Mouse (Mus musculus) urinary bladder, postnatal 36 days (tissue): ENCODE measurements around the gene Tspear.
"Not testable (repeated sequence)": the region's sequence is repeated elsewhere in the genome, so short reads cannot be mapped to it uniquely, and the experiment has no call there.

Source experiments
- DNase-seq, 2 experiments: peaks; one replicate each; pipeline ENCODE4 v3.0.0; 2022; ENCODE audit warnings: low spot score in 2 of 2, mixed read lengths in 1 of 2

Gene Tspear

DNA sequence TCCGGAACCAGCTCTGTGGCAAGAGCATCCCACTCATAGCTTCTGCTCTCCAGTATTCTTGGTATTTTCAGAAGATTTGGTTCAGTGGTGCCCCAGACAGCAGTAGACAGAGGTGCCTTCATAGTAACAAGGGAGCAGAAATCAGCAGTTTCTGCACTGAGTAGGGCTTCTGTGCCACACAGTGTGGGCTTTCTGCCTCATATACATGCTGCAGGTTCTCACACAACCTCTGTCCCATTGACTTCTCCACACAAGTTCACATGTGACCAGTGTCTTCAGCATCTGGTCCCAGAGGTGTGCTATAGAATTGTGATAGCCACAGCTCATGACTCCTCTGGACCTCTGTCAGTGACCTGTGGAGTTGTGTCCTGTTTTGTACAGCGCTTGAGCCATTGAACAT, 102.3 kb downstream of the Tspear start:
- no peak for DNase-seq

DNA sequence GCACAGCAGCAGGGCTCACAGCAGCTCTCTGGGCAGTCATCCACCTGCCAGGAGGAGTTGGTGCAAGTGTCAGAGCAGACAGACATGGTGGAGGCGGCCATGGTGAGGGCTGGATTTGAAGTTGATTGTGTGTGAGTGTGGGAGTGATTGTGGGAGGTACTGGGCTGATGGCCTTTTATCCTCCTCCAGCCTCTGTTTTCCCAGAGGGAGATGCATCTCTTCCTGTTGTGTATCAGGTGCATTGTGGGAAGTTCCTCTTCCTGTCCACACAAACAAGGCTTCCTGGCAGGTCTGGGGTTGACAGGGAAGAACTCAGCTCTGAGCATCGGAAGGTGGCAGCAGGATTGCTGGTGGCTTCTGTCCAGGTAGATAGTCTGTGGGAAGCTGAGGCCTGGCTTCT, 108.6 kb downstream of the Tspear start, which contains the start of gene Gm9639:
TSS of gene Gm9639 (minus strand) at position 101 of the 400 bp plus-strand sequence.
- DNase-seq, result no peak

DNA sequence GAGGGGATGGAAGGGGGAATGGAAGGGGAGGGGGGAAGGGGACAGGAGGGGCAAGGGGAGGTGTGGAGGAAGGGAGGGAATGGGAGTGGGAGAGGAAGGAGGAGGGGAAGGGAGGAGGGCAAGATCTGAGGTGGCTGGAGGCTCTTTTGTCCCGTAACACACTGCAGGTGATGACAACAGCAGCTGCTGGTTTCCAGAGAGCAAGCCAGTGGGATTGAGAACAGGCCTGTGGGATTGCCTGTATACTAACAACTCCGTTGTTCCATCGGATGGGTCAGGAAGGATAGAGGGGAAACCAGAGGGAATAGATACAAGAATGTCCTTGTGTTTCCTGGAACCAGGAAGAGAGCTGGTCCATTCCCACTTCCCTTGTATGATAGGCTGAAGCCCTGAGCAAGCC, 111.3 kb downstream of the Tspear start:
- DNase-seq, result no peak

DNA sequence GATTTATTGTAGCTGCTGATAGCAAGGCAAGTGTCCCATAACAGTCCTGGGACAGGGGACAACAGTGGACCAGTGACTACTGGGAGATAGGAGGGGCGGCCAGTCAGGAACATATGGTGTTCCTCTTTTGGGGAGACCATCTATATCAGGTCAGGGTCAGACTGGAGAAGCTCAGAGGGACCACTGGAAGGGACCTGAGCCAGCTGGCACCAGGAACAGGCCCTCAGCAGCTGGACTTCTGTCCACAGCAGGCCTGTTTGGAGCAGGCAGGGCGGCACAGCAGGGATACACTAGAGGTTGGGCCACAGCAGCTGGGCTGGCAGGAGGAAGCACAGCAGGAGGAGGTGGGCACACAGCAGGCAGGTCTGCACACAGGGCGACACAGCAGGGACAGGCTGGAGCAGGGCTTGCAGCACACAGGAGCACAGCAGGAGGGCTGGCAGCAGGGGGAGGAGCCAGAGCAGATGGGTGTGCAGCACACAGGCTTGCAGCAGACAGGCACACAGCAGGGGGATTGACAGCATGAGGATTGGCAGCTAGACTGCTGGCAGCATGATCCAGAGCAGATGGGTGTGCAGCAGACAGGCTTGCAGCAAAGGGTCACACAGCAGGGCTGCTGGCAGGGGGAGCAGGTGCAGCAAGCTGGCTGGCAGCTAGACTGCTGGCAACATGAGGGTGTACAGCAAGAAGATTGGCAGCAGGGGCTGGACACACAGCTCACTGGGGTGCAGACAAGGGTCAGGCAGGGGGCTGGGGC, 112.0 kb downstream of the Tspear start:
- not testable (repeated sequence) for DNase-seq

DNA sequence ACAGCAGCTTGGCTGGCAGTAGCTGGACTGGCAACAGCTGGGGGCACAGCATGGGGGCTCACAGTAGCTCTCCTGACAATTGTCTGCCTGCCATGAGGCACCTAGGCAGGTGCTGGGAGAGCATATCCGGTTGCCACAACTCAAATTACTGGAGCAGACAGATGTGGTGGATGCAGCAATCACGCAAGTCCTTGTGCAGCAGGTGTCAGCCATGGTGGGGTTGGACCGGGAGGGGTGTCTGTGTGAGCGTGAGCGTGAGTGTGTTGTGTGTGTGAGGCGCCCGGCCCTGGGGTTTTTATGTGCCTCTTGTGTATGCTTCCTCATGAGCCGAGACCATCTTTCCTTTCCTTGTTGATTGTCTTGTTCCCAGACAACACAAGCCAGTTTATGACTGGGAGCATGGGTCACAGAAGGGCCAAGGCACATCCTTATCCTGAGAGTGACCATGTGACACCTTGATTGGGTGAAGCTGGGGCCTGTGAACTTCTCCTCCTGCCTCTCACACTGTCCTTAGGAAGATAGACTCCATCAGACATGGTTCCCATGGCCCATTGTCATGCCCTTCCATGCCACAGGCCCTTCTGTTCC, 112.6 kb downstream of the Tspear start, which contains the start of gene Gm19668:
TSS of gene Gm19668 (minus strand) at position 213 of the 588 bp plus-strand sequence.
- DNase-seq, result no peak

DNA sequence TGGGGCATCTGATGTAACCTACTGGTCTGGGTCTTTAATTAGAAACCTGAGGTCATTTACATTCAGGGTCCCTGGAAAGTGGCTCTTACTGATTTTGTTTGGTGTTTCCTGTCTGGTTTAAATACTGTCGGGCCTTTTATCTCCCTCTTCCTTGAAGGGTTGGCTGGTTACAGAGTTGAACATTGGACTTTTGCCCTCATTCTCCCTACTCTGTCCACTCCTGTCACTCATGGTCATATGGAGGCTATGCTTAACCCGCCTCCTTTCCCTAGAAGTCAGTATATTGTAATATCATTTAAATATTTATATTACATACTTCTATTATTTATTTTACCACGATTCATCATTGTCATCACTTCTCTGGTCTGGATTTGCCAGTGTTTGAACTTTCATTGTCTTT, 117.7 kb downstream of the Tspear start:
- no peak for DNase-seq

DNA sequence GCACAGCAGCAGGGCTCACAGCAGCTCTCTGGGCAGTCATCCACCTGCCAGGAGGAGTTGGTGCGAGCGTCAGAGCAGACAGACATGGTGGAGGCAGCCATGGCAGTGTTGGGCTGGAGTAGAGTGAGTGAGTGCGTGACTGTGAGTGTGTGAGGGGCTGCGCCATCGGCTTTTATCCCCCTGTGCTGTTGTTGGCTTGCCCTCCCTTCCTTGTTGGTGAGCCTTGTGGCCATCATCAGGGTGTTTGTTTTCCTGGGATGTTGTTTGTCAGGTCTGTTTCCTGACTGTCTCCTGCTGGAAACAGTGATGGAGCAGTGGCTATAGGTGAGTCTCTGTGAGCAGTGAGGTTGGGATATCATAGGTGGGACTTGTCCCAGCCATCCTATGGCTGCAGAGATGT, 125.4 kb downstream of the Tspear start, which contains the start of gene Gm9507:
TSS of gene Gm9507 (minus strand) at position 101 of the 400 bp plus-strand sequence.
- no peak for DNase-seq

DNA sequence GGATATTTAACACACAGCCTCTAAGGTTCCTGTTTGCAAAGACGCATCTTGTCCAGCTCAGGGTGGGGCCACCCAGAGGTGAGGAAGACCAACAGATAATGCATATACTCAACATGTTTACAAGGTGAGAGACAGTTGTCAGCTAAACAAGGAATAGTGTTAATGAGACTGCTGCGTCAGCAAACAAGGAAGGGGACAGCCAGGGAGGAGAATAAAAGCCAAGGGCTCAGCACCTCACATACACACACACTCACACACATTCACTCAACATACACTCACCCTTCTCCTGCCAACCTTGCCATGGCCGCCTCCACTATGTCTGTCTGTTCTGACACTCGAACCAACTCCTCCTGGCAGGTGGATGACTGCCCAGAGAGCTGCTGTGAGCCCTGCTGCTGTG, 128.0 kb downstream of the Tspear start, which contains the start of gene Gm2696:
TSS of gene Gm2696 (plus strand) at position 301 of the 400 bp plus-strand sequence.
- no peak for DNase-seq

DNA sequence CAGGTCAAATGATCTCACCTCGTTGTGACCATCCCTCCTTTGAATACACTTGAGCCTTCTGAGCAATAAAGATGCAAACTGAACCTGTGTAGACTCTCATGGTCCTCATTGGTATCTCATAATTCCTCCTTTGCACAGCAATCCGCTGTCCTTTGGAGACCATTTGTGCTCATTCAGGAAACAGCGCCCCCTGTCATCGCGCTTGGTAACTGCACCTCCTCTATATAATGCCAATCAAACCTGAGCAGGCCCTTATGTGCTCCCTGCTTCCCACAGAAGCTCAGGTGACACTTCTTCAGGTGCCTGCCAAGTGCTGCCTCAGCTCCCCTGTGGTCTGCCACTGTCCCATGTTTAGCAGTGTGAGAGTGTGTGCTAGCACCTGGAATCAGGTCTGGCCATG, 129.1 kb downstream of the Tspear start:
- DNase-seq, result no peak

DNA sequence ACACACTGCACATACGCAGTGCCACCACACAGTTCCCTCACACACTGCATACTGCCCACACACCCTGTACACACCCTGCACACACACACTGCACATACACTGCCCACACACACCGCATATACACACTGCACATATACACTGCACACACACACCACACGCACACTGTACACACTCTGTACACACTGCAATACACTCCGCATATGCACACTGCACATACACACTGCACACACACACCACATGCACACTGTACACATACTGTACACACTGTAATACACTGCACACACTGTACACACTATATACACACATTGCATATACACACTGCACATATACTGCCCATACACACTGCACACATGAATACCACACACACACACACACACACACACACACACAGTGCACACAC, 132.2 kb downstream of the Tspear start:
- no peak for DNase-seq

DNA sequence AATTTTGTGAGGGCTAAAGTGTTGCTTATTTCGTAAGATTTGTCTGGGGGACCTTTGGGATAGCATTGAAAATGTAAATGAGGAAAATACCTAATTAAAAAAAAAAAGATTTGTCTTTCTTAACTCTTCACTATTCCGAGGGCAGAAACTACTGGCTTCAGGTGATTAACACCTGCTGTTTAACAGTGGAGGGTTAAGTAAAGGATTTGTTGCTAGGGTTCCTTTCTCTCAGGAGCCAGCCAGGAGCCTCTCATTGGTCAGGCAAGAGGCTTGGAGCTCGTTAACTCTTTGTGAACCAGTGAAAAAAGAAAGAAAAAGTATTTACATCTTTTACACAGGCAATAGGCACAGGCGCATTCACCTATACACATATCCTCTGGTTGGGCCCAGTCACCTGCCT, 132.8 kb downstream of the Tspear start:
- no peak for DNase-seq

DNA sequence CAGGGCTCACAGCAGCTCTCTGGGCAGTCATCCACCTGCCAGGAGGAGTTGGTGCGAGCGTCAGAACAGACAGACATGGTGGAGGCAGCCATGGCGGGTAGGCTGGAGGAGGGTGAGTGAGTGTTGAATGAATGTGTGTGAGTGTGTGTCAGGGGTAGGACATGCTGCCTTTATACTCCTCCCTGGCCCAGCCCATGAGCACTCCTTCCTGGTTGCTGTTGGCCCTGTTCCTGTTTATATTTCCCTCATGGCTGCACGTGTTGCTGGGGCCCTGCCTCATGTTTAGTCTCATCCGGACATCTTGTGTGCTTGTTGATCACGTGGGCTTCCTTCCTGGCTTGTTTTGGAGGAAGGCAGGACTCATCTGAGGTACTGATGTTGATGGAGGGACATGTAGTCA, 140.6 kb downstream of the Tspear start, which contains the start of gene Krtap10-4:
TSS of gene Krtap10-4 (minus strand) at position 145 of the 400 bp plus-strand sequence.
- no peak for DNase-seq

DNA sequence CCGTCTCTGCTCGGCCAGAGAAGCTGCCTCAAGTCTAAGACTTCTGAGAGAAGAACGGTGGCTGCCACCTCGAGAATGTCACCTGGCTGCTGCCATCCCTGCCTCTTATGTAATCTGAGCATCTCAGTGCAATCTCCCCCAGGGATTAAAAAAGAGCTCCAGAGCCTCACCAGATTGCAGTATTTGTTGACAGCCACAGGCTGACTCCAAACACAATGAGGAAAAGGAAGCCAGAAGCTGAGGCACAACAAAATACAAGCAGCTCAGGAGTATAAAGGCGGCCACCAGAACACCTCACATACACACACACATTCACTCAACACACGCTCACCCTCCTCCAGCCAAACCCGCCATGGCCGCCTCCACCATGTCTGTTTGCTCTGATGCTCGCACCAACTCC, 149.3 kb downstream of the Tspear start, which contains the start of gene Krtap10-10:
TSS of gene Krtap10-10 (plus strand) at position 301 of the 400 bp plus-strand sequence.
- no peak for DNase-seq

DNA sequence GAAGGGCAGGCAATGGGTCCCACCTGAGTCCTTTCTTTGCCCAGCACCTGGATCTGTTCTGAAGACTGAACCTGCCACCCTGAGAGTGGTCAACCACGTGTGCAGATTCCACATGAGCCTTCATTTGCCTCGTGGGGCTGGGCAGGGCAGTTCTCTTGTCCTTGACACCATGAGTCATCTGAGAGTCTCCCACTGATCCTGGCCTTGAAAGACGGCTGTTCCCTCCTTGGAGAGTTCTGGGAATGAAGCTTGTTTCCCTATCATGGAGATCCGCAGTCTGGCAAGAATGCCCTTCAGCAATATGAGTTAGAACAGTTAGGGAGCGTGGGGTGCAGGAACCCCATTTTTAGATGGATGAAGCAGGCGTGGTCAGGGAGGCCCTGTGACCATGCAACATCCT, 152.6 kb downstream of the Tspear start:
- no peak for DNase-seq

DNA sequence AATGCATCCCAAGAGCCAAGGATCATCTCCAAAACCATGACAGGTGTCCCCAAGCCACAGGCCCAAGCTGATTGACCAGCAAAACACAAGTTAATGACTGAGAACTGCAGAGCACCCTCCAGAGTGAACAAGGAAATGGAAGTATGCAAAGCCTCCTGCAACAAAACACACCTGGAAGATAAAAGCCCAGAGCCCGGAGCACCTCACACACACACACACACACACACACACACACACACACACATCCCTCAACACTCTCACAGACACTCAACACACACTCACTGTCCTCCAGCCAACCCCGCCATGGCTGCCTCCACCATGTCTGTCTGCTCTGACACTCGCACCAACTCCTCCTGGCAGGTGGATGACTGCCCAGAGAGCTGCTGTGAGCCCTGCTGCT, 160.1 kb downstream of the Tspear start, which contains the start of gene Gm36176:
TSS of gene Gm36176 (plus strand) at position 301 of the 400 bp plus-strand sequence.
- DNase-seq, result no peak

DNA sequence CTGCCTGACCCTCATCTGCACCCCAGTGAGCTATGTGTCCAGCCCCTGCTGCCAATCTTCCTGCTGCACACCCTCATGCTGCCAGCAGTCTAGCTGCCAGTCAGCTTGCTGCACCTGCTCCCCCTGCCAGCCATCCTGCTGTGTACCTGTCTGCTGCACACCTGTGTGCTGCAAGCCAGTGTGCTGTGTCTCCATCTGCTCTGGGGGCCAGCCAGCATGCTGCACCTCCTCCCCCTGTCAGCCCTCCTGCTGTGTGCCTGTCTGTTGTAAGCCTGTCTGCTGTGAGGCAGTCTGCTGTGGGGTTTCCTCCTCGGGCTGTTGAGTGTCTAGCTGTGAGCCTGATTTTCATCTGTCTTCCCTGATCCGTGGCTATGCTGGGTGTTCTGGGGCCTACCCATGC, 160.6 kb downstream of the Tspear start:
- no peak for DNase-seq

DNA sequence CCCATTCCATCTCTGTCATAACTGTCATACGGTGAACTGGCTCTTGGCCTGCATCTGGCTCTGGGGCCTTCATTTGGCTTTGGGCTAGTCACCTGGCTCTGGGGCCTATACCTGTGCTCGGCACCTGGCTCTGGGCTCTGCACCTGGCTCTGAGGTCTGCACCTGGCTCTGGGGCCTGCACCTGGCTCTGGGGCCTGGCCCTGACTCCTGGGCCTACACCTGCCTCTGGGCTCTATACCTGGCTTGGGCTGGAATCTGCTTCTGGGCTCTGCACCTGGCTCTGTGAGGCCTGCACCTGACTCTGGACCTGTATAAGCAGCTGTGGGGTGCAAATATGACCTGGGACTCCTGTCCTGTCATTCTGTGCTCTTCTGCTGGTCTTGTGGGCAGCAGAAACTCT, 161.2 kb downstream of the Tspear start:
- DNase-seq, result no peak

DNA sequence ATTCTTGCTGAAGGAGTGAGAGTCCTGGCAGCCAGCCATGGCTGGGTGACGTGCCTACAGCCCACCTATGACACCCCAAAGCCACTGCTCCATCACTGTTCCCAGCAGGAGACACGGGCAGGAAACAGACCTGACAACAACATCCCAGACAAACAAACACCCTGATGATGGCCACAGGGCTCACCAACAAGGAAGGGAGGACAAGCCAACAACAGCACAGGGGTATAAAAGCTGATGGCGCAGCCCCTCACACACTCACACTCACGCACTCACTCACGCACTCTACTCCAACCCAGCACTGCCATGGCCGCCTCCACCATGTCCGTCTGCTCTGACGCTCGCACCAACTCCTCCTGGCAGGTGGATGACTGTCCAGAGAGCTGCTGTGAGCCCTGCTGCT, 166.2 kb downstream of the Tspear start, which contains the start of gene Gm10318:
TSS of gene Gm10318 (plus strand) at position 301 of the 400 bp plus-strand sequence.
- DNase-seq, result no peak

DNA sequence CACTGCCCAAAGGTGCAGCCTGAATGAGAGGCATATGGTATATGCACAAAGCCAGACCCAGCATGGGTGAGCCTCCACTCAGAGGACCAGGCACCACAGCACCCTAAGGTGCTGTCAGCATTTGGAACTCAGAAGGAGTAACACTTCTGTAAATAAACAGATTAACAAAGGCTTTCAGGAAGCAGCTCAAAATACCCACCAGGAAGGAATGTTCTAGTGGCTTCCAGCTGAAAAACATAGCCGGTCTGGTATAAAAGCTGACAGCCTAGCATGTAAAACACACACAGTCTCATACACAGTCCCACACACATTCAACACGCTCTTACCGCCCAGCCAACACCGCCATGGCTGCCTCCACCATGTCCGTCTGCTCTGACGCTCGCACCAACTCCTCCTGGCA, 175.3 kb downstream of the Tspear start, which contains the start of gene Gm3285:
TSS of gene Gm3285 (plus strand) at position 301 of the 400 bp plus-strand sequence.
- DNase-seq, result no peak

DNA sequence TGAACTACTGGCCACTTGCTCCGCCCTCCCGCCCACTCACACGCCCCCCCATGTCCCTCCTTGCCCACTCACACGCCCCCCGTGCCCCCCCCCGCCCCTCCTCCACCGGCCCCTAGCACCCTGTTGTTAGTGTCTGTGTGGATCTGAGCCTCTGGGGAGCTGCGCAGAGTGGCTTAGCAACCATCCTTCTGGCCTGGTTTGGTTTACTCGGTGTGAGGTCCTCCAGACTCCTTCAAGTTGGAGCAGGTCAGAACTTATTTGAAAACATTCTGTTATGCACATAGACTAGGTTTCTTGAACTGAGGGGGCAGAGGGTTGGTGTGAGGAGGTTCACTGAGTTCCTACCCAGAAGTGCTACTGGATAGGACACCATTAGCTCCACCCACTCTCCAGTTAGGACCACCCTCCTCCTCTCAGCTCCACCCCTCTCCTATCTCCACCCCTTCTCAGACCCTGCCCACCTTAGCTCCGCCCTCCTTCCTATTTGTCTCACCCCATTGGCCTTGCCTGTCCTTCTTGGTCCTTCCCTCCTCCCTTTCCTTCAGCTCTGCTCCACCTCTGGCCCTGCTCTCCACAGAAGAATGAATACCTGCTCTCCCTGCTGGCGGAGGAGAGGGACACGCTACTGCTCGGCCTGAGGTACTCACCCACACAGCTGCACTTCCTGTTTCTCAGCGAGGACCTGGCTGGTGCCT, 177.8 kb downstream of the Tspear start:
- peak; percentile 75 to 80 for DNase-seq

DNA sequence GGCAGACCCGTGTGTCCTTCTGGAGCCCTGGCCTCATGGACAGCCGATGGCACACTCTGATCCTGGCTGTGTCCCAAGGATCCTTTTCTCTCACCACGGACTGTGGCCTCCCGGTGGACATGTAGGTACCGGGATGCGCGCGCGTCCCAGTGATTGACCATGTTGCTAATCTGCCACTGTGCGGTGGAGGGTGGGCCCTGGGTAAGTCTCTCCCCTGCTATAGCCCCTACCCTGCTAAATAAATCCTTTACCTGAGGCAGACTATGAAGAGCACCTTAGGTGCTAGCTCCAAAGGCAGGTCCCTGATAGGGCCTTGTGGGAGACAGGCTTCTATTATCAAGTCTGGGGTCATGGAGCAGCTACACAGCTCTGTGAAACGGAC, 178.4 kb downstream of the Tspear start:
- no peak for DNase-seq

DNA sequence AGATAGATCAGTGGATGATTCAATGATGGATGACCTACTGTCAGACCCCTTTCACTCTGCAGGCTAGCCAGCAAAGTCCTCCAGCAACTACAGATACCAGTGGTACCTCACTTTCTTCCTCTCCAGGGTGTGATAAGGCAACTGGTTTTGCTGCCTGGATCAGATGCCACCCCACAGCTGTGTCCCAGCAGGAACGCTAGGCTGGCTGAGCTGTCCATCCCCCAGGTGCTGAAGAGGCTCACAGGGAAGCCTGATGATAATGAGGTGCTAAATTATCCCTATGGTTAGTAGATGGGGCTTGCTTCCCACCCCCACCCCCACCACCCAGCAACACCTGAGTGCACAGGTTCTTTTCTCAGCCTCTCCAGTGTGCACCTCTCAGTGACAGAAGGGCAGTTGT, 181.2 kb downstream of the Tspear start:
- DNase-seq, result no peak
